Mouse (Mus musculus): ENCODE measurements at regions not wholly inside any gene's neighbourhood (a gene's known extent, or its start where the extent isn't known, plus 50 kb on each side); places are given as distances from the start of the nearest gene placed in this dataset.

GRCm38 (mm10) chr3:104712711-104713110 is 68.1 kb upstream of the Ppm1j start:
- DNase-seq, result no peak

DNA sequence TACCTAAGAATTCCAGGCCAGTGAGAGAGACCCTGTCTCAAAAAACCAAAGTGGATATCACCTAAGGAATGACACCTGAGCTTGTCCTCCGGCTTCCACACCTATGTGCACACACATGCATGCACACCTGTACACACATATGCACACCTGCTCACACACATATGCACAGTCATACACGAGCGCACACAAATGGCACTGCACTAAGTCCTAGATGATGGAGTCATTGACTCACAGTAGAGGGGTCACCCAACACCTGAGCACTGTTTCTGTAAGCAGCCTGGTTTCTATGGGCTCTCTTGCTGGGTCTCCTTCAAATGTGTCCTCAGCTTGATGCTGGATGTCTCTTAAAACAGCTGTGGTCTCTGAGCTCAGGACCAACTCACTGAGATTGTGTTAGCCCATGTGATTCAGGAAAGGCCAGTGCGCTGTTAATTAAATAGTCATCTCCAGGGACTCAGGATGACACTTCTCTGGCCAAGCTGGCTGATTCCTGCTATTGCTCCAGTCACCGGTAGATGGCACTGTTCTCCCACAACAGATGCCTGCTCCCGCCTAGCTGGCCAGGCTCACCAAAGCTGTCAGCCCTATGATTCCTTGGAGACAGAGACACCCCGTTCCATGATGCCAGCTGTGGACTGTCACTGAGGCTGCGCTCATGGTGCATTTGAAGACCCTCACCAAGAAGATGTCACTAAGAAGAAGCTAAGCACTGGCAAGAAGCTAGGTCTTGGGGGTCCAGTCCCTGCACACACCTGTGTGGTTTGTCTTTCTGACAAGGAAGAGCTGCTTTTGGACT is 66.8 kb upstream of the Ppm1j start:
- peak; percentile 62 to 65 for DNase-seq

- peak; percentile 26 to 31 for DNase-seq
Measured at GRCm38 (mm10) chr3:104714679-104715326, 66.1 kb upstream of the Ppm1j start.
